Mouse (Mus musculus): ENCODE data around the gene Rhbg. TPM values are rescaled to one million over a fixed set of nuclear protein-coding genes. Genes with fewer than 3 reads are reported as not detected.
A peak's percentile ranks its signal among the peaks of the same experiment; 100 is the strongest.

The Rhbg gene
- polyA plus RNA-seq, 1 experiment from 2014 or later: 1.2 TPM

- no peaks in the 10 kb centered on the region; the same call in 1 of the 2 replicates for H3K27me3 ChIP-seq (ENCODE audit: control insufficient read depth, insufficient read depth, low read length)
- 0 out of 2 replicates have a peak, but pooled peaks cover 4% of the 10 kb centered on the region for H3K36me3 ChIP-seq (ENCODE audit: control insufficient read depth, insufficient read depth, low read length)
- no peak overlapping the region for H3K9ac ChIP-seq (ENCODE audit: low read length)
- H3K9me3 ChIP-seq (ENCODE audit: control insufficient read depth, low read length): no peaks in the 10 kb centered on the region
- peaks cover 58% of the 10 kb centered on the region for H3K4me1 ChIP-seq (ENCODE audit: control insufficient read depth, insufficient read depth, low read length)
- H3K4me2 ChIP-seq (ENCODE audit: low read depth): no peak overlapping the region
- H3K27ac ChIP-seq (ENCODE audit: low read depth, low read length): peak overlapping the region; percentile 89
- 81% methylated on average over 6 of the region's 6 CpGs for WGBS
- ATAC-seq (ENCODE audit: insufficient read depth, low FRiP score, low TSS enrichment): no peak
- DNase-seq (ENCODE audit: low spot score): no peak
- no peak overlapping the region for H3K4me3 ChIP-seq (ENCODE audit: low read depth, low read length)
Observed at GRCm38 (mm10) chr3:88229526-88229925, 25.0 kb downstream of the Rhbg start.

DNA sequence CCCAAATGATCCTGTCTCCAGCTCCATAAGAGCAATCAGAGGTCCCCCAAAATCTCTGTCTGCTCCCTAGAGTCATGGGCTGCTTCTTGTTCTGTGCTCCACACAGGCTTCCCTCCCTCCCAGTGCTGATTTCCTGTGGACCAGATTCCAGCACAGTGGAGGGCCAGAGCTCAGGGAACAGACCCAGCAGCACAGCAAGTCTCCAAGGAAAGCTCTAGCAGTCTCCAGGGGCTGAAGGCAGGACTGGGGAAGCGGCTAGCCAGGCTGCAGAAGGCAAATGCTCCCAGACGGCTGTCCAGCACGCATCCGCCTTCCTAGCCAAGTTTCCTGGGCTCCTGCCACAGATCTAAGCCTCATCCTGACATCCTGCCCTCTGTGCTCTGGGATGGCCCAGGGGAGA lies 25.6 kb downstream of the Rhbg start:
- DNase-seq (ENCODE audit: low spot score): no peak
- Histone ChIP-seq H3K9ac (ENCODE audit: low read length) (0 out of 2 replicates have a peak overlapping the region, but pooled peaks have one; percentile 15), H3K9me3 (ENCODE audit: control insufficient read depth, low read length) (no peaks in the 10 kb centered on the region), H3K27me3 (ENCODE audit: control insufficient read depth, insufficient read depth, low read length) (no peaks in the 10 kb centered on the region; the same call in 1 of the 2 replicates), H3K4me1 (ENCODE audit: control insufficient read depth, insufficient read depth, low read length) (peaks cover 58% of the 10 kb centered on the region), H3K4me3 (ENCODE audit: low read depth, low read length) (no peak overlapping the region), H3K4me2 (ENCODE audit: low read depth) (peak overlapping the region; percentile 10; the same call in 1 of the 2 replicates), H3K27ac (ENCODE audit: low read depth, low read length) (peak overlapping the region; percentile 88), H3K36me3 (ENCODE audit: control insufficient read depth, insufficient read depth, low read length) (0 out of 2 replicates have a peak, but pooled peaks cover 6% of the 10 kb centered on the region)
- 68% methylated on average over 4 of the region's 4 CpGs for WGBS
- no peak for ATAC-seq (ENCODE audit: insufficient read depth, low FRiP score, low TSS enrichment)

- Histone ChIP-seq H3K4me2 (ENCODE audit: low read depth) (0 out of 2 replicates have a peak overlapping the region, but pooled peaks have one; percentile 7), H3K36me3 (ENCODE audit: control insufficient read depth, insufficient read depth, low read length) (0 out of 2 replicates have a peak, but pooled peaks cover 6% of the 10 kb centered on the region), H3K9ac (ENCODE audit: low read length) (0 out of 2 replicates have a peak overlapping the region, but pooled peaks have one; percentile 22), H3K4me1 (ENCODE audit: control insufficient read depth, insufficient read depth, low read length) (peaks cover 53% of the 10 kb centered on the region), H3K27me3 (ENCODE audit: control insufficient read depth, insufficient read depth, low read length) (no peaks in the 10 kb centered on the region; the same call in 1 of the 2 replicates), H3K27ac (ENCODE audit: low read depth, low read length) (peak overlapping the region; percentile 88), H3K9me3 (ENCODE audit: control insufficient read depth, low read length) (no peaks in the 10 kb centered on the region), H3K4me3 (ENCODE audit: low read depth, low read length) (no peak overlapping the region)
- peak; percentile 75 for DNase-seq (ENCODE audit: low spot score)
- WGBS: 13% methylated on average over 6 of the region's 6 CpGs
- ATAC-seq (ENCODE audit: insufficient read depth, low FRiP score, low TSS enrichment): peak; percentile 42
Observed at GRCm38 (mm10) chr3:88227976-88228375, 26.5 kb downstream of the Rhbg start.

DNA sequence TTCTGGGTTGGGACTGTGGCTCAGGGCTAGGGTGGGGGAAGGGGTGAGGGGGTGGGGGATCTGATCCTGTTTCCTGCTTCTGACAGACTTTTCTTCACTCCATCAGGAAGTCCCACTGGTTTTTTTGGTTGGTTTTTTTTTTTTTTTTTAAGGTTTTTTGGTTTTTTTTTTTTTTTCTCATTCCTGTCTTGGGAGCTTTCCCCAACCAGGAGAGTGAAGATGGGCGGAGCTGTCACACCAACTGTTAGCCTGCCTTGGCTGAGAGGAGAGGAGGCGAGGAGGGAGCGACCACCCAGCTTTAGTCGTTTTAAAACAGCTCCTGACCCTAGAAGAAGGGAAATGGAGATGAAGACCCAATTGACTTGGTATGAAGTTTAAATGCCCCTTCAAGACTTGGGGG lies 27.2 kb downstream of the Rhbg start:
- 15% methylated on average over 4 of the region's 4 CpGs for WGBS
- H3K9ac ChIP-seq (ENCODE audit: low read length): no peak overlapping the region
- no peak for ATAC-seq (ENCODE audit: insufficient read depth, low FRiP score, low TSS enrichment)

GRCm38 (mm10) chr3:88226101-88226845 lies 28.2 kb downstream of the Rhbg start:
- ATAC-seq (ENCODE audit: insufficient read depth, low FRiP score, low TSS enrichment) (no peak), DNase-seq (ENCODE audit: low spot score) (no peak)
- peaks cover 55% of the 10 kb centered on the region for H3K4me1 ChIP-seq (ENCODE audit: control insufficient read depth, insufficient read depth, low read length)
- H3K27ac ChIP-seq (ENCODE audit: low read depth, low read length): peak overlapping the region; percentile 80
- 72% methylated on average over 10 of the region's 10 CpGs for WGBS
- no peak overlapping the region for H3K4me2 ChIP-seq (ENCODE audit: low read depth)
- H3K9me3 ChIP-seq (ENCODE audit: control insufficient read depth, low read length): no peaks in the 10 kb centered on the region
- H3K27me3 ChIP-seq (ENCODE audit: control insufficient read depth, insufficient read depth, low read length): peaks cover 4% of the 10 kb centered on the region
- no peak overlapping the region for H3K9ac ChIP-seq (ENCODE audit: low read length)
- 0 out of 2 replicates have a peak, but pooled peaks cover 6% of the 10 kb centered on the region for H3K36me3 ChIP-seq (ENCODE audit: control insufficient read depth, insufficient read depth, low read length)
- H3K4me3 ChIP-seq (ENCODE audit: low read depth, low read length): no peak overlapping the region

More for the DNA sequence above, 27.2 kb downstream of the Rhbg start:
- H3K4me3 ChIP-seq (ENCODE audit: low read depth, low read length): no peak overlapping the region
- DNase-seq (ENCODE audit: low spot score): no peak
- peak overlapping the region; percentile 88 for H3K27ac ChIP-seq (ENCODE audit: low read depth, low read length)
- H3K27me3 ChIP-seq (ENCODE audit: control insufficient read depth, insufficient read depth, low read length): no peaks in the 10 kb centered on the region; the same call in 1 of the 2 replicates
- H3K36me3 ChIP-seq (ENCODE audit: control insufficient read depth, insufficient read depth, low read length): 0 out of 2 replicates have a peak, but pooled peaks cover 6% of the 10 kb centered on the region
- peaks cover 56% of the 10 kb centered on the region for H3K4me1 ChIP-seq (ENCODE audit: control insufficient read depth, insufficient read depth, low read length)
- H3K9me3 ChIP-seq (ENCODE audit: control insufficient read depth, low read length): no peaks in the 10 kb centered on the region
- no peak overlapping the region for H3K4me2 ChIP-seq (ENCODE audit: low read depth)

DNA sequence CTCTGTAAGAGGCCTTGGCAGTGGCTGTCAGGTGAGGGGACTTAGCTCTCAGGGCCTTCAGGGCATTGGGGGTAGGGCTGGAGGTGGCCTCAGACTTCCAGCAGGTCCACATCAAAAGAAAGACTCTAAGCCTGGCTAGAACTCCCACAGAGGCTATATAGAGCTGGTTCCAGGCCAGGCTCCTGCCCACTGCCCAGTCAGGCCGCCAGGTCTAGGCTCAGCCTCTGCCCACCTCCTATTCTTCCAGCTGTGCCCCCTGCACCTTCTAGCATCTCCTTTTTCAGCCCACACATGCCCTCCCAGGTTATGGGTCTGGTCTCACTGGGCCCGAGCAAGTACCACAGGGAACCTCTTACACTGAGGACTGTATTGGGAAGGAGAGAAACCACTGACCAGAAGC lies 29.6 kb downstream of the Rhbg start:
- peaks cover 53% of the 10 kb centered on the region for H3K4me1 ChIP-seq (ENCODE audit: control insufficient read depth, insufficient read depth, low read length)
- H3K9me3 ChIP-seq (ENCODE audit: control insufficient read depth, low read length): no peaks in the 10 kb centered on the region
- H3K27me3 ChIP-seq (ENCODE audit: control insufficient read depth, insufficient read depth, low read length): peaks cover 12% of the 10 kb centered on the region
- ATAC-seq (ENCODE audit: insufficient read depth, low FRiP score, low TSS enrichment): no peak
- no peak overlapping the region for H3K4me2 ChIP-seq (ENCODE audit: low read depth)
- H3K9ac ChIP-seq (ENCODE audit: low read length): no peak overlapping the region
- H3K4me3 ChIP-seq (ENCODE audit: low read depth, low read length): no peak overlapping the region
- 61% methylated on average over 2 of the region's 2 CpGs for WGBS
- peak overlapping the region; percentile 80 for H3K27ac ChIP-seq (ENCODE audit: low read depth, low read length)
- no peak for DNase-seq (ENCODE audit: low spot score)
- 0 out of 2 replicates have a peak, but pooled peaks cover 6% of the 10 kb centered on the region for H3K36me3 ChIP-seq (ENCODE audit: control insufficient read depth, insufficient read depth, low read length)

DNA sequence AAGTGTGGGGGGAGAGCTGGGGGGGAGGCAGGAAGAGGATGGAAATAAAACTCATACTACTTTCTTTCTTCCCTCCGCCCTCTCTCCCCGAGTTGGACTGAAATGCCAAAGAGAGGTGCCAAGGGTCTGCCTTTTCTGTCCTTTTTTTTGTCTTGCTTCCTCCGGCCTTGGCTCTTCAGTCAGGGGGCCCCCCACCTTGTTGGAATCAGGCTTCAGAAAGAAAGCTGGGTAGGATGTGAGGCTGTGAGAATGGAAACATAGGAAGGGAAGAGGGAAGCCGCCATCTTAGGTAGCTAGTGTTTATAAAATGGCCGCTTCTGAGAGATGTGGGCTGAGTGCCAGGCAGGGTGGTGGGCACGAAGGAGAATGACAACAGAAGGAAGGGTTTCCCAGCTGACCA lies 32.1 kb downstream of the Rhbg start:
- H3K4me3 ChIP-seq (ENCODE audit: low read depth, low read length): no peak overlapping the region
- H3K36me3 ChIP-seq (ENCODE audit: control insufficient read depth, insufficient read depth, low read length): 0 out of 2 replicates have a peak, but pooled peaks cover 2% of the 10 kb centered on the region
- no peak for DNase-seq (ENCODE audit: low spot score)
- WGBS: 82% methylated on average over 6 of the region's 6 CpGs
- no peak for ATAC-seq (ENCODE audit: insufficient read depth, low FRiP score, low TSS enrichment)
- no peaks in the 10 kb centered on the region for H3K9me3 ChIP-seq (ENCODE audit: control insufficient read depth, low read length)
- H3K27ac ChIP-seq (ENCODE audit: low read depth, low read length): peak overlapping the region; percentile 80
- H3K27me3 ChIP-seq (ENCODE audit: control insufficient read depth, insufficient read depth, low read length): peaks cover 32% of the 10 kb centered on the region
- H3K4me1 ChIP-seq (ENCODE audit: control insufficient read depth, insufficient read depth, low read length): peaks cover 38% of the 10 kb centered on the region
- no peak overlapping the region for H3K4me2 ChIP-seq (ENCODE audit: low read depth)
- 0 out of 2 replicates have a peak overlapping the region, but pooled peaks have one; percentile 6 for H3K9ac ChIP-seq (ENCODE audit: low read length)

DNA sequence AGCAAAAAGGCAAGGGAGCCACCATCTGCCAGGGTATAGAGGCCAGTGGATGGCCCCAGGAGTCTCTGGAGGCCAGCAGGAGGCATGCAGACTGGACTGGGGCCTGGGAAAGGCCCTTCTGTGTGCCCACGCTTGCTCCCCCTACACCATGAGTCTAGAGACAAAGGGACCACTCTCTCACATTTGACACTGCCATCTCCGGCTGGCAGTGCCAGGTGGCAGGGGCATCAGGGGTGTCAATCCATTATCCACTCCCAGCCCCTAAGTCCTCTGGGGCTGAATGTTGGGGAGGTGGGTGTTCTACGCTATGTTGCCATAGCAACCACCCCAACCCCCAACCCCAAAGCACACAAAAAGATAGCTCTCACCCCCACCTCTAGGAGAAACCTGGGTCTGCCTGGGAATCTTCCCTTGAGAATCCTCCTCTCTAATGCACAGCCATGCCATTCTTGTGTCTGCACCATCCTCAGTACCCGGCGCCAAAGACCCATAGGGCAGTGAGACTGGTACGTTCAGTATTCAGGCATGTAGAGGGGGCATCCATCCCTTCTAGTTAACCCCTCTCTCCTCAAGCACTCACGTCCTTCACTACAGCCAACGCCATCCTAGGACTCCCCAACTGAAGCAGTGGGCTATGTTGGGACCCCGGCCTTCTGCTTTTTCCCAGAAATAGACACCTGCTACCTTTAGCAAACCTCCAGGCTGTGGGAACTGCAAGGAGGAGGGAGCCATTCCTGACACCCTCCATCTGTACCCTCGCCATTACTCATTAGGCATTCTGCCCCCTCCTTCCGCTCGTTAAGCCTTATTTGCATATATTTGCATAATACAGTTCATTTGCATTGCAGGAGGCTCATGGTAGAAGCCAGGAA lies 32.8 kb downstream of the Rhbg start:
- Histone ChIP-seq H3K4me1 (ENCODE audit: control insufficient read depth, insufficient read depth, low read length) (peaks cover 35% of the 10 kb centered on the region), H3K9ac (ENCODE audit: low read length) (peak overlapping the region; percentile 14; the same call in 1 of the 2 replicates)

More for the DNA sequence above, 32.8 kb downstream of the Rhbg start:
- H3K27ac ChIP-seq (ENCODE audit: low read depth, low read length): peak overlapping the region; percentile 92
- whole genome bisulfite sequencing: 38% methylated on average over 12 of the region's 12 CpGs
- no peaks in the 10 kb centered on the region for H3K9me3 ChIP-seq (ENCODE audit: control insufficient read depth, low read length)
- DNase-seq (ENCODE audit: low spot score): peak; percentile 56
- H3K4me2 ChIP-seq (ENCODE audit: low read depth): no peak overlapping the region; the same call in 1 of the 2 replicates
- 0 out of 2 replicates have a peak, but pooled peaks cover 2% of the 10 kb centered on the region for H3K36me3 ChIP-seq (ENCODE audit: control insufficient read depth, insufficient read depth, low read length)
- peaks cover 38% of the 10 kb centered on the region for H3K27me3 ChIP-seq (ENCODE audit: control insufficient read depth, insufficient read depth, low read length)
- H3K4me3 ChIP-seq (ENCODE audit: low read depth, low read length): no peak overlapping the region
- ATAC-seq (ENCODE audit: insufficient read depth, low FRiP score, low TSS enrichment): peak; percentile 56
